Mouse (Mus musculus): ENCODE measurements around the gene Bbip1.
"Not testable (repeated sequence)": the region's sequence is repeated elsewhere in the genome, so short reads cannot be mapped to it uniquely, and the experiment has no call there.

Gene Bbip1

DNA sequence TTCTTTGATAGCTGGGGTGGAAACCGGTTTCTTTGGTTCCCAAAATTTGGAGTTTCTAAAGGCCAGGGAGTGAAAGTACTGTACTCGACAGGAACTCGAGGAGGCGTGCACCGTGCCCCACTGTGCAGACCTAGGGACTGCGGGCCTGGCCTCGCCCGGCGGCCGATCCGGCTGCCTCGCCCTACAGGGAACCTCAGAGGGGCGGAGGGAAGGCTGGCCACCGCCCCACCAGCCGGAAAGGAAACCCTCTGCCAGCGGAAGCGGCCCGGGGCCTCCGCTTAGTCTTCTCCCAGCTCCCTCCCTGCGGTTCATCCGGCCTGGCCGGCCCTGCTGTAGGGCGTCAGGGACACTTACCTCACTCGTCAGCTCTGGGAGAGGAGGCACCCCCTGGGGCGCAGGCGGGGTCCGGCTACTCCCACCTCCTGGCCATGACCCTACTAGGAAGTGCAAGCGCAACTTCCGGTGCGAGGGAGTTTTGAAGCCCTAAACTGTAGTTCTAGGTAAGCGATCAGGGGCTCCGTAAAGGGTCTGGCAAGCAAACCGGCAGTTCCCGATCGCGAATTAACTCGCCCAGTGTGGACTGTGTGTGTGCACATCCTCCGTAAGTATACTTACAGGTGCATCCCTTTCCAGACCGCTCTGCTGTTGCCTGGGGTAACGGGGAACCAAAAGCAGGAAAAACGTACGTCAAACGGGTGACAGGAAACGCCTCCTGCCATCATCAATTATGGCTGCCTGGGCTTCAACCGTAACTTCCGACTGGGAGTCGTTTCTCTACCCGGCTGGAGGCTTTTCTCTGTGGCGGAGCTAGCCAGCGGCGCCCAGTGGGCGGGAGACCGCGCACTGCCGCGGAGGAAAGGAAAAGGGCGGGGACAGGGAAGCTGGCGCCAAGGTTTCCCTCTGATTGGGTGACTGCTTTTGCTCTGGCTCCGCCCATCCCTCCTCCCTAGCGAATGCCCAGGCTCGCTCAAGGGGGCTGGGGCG lies at the start of gene Bbip1, which contains the start of gene Shoc2:
TSS of gene Bbip1 (minus strand) at position 826 of the 984 bp plus-strand sequence.
TSS of gene Shoc2 (plus strand) at position 505 of the 984 bp plus-strand sequence.
- DNase-seq (ENCODE audit: low spot score in 2 of 2), result peak; percentile 94 to 99

DNA sequence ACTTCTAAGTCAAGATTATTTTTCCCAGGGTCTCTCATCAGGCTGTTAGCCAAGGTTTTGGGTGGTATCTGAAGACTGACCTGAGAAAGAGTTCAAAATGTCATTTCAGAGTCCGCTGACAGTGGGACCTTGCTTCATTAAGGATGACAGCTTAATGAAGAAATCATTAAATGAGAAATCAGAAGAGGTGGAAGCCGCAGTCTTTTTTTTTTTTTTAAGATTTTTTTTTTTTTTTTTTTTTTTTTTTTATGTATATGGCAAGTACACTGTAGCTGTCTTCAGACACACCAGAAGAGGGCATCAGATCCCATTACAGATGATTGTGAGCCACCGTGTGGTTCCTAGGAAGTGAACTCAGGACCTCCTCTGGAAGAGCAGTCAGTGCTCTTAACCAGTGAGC lies 49.4 kb upstream of the Bbip1 start:
- DNase-seq (ENCODE audit: low spot score in 2 of 2), result no peak

DNA sequence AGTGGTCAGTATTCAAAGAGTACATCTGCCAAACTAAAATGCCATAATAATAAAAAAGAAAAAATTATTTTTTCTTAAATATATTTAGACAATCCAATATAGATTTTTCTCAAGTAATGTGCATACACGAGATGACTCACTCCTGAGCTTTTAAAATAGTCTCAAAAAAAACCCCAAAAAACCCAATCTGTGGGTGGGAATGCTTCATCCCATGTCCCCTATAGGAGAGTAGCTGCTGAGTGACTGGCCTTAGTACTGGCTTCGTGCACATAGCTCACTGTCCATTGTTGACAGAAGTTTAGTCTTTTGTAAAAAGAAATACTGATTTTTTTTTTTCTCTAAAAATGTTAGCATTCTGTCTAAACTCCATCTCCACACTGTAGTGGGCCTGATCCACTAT lies 46.1 kb upstream of the Bbip1 start:
- DNase-seq (ENCODE audit: low spot score in 2 of 2), result no peak

DNA sequence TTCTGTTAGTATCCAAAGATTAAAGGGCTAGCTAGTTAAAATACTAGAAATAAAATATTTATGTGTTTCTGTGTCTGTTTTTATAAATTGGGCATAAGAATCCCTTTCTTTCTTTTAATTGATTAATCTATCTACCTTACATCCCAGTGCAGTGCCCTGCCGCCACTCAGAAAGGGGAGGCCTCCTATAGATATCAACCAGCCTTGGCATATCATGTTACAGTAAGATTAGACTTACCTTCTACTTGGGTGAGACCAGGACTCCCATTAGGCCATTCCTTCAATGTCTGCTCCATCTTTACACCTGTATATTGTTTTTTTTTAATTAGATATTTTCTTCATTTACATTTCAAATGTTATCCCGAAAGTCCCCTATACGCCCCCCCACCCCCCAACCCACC lies 40.2 kb upstream of the Bbip1 start:
- no peak for DNase-seq (ENCODE audit: low spot score in 2 of 2)

DNA sequence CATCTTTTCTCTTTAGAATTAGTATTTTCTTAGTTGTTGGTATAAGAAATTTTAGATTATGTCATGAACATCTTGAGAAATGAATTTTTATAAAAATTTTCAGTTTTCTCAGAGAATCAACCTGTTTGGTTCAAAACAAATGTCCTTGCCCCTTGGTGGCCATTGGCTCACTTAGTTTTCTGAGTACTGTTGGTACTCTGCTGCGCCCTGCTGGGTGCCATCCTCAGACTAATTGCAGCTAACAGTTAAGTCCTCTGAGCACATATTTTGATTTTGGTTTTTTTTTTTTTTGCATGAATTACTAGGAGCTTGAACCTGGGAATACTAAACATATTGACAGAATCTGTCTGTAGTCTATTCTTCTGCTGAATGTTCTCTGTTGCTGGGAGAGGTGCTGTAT lies 38.9 kb upstream of the Bbip1 start:
- no peak for DNase-seq (ENCODE audit: low spot score in 2 of 2)

DNA sequence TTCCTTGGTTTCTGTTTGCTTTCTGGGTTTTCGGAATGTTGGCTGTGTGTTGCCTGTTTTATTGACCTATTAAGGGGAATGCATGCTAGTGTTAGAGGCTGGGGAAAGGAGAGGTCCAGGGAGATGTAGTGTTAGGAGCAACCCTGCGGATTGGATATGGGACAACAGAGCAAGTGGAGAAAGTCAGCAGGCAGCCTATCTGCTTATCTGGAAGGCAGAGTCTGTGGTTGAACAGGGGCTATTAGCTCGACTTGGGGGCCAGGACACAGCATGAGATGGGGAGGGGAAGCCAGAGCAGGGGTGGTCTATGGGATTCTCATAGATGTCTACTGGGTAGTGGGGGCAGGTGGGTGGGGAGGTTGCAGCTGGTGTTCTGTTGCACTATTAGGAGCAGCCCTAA lies 37.6 kb upstream of the Bbip1 start:
- no peak for DNase-seq (ENCODE audit: low spot score in 2 of 2)

DNA sequence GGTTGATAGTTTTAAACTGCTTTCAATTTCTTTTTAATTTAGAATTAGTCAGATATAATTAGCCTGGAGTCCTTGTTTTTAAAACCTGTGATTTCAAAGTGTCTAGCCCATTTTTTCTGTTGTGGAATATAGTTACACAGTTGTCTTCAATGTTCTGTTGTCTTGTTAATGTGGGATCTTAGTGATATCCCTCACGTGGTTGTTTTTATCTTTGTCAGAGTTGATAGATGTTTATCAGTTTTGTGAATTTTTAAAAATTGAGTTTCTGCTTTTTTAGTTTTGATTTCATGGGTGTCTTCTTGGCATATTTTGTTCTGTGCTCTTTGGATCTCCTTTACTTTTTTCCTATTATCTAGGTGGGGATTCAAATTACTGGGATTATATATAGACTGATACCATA lies 29.2 kb upstream of the Bbip1 start:
- no peak for DNase-seq (ENCODE audit: low spot score in 2 of 2)

DNA sequence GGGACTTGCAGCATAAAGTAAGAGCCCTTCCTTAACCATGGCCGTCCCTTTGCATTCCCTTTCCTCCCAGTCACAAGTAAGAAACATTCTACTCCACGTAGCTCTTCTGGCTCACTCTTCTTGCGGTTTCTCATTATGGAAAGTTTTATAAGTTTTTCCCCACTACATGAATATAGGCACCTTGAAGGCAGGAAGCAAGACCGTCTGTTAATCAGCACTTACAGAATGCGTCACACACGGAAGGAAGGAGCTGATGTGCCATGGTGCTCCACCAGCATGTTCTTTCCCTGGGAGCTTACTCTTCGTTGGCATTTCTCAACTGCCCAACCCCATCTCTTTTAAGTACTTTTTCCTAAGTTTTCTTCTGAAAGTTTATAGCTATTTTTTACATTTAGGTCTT lies 27.5 kb upstream of the Bbip1 start:
- no peak for DNase-seq (ENCODE audit: low spot score in 2 of 2)

DNA sequence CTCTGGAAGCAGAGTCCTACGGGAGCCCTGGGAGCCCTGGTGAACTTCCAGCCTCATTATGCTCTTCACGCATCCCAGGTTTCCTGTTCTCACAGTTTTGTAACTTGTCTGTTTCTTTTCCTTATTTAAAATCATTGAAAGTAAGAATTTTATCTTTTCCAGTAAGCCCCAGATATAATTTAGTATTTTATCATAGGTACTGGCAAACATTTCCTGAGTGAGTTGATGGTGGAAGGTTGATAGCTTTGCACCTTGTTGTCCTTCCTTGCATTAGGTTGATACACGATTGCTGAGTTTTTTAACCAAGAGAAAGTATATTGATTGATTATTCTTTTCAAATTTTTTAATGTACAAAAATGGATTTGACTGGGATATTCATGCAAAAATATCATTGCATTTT lies 24.8 kb upstream of the Bbip1 start:
- no peak for DNase-seq (ENCODE audit: low spot score in 2 of 2)

DNA sequence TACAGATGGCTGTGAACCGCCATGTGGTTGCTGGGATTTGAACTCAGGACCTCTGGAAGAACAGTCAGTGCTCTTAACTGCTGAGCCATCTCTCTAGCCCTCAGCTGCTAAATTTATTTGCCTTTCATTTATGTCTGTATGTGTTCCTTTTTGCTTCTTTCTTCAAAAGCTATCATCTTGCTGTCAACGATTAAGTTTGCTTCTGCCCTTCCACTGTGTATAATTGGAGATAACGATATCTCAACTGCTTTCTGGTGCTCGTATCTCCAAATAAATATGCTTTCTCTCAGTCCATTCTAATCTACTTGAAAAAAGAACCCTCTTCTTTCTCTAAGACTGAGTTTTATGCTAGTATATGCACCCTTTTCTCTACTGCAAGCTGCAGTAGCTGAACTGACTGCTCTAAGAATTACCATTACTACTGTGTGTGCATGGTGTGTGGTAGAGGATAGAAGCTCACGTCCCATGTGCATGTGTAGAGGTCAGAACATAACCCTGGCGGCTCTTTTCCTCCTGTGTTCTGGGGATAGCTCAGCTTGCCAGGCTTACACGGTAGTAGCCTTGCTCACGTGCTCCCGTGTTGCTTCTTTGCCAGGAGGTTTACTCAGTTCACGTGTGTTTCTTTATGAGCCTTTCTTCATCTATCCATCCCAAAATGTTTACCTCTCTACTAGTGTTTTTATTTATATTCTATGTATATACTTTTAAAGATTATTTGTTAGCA lies 20.6 kb upstream of the Bbip1 start:
- no peak for DNase-seq (ENCODE audit: low spot score in 2 of 2)

DNA sequence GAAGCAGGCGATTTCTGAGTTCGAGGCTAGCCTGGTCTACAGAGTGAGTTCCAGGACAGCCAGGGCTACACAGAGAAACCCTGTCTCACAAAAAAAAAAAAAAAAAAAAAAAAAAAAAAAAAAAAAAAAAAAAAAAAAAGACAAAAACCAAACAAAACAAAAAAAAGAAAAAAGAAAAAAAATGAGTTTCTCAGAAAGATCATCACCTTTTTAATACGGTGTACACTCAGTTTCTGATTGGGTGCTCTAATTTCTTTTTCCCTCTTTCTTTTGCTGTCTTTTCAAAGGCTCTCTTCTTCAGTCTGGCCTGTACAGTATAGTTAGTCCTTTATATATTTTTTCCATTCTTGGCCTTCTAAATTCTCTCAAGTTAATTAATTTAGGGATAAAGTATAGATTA lies 19.9 kb upstream of the Bbip1 start:
- DNase-seq (ENCODE audit: low spot score in 2 of 2), result not testable (repeated sequence)

DNA sequence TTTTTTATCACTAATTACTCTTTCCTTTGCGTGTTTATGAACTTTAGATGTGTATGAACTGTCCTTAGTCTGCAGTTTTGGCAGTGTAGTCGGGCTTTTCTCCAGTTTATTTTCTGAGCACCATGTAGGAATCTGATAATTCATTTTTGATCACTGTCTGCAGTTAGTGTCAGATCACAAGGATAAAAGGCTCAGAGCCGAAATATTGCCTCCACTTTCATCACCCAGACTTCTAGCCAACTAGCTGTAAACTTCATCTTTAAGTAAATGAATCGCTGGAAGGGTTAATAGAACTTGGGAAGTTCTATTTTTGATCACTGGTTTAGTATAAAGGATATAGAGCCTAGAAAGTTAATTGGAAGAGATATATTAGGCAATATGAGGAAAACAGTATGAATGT lies 18.1 kb upstream of the Bbip1 start:
- no peak for DNase-seq (ENCODE audit: low spot score in 2 of 2)

DNA sequence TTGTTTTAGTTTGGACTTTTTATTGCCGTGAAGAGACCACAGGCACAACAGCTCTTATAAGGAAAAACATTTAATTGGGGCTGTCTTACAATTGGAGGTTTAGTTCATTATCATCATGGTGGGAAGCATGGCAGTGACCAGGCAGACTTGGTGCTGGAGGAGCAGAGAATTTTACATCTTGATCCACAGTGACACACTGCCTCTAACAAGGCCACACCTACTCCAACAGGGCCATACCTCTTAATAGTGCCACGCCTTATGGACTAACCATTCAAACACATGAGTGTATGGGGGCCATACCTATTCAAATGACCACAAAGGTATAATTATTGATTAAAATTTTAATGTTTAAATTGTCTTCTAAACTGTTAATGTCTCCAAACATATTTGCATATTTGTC lies 13.1 kb upstream of the Bbip1 start:
- DNase-seq (ENCODE audit: low spot score in 2 of 2), result no peak

DNA sequence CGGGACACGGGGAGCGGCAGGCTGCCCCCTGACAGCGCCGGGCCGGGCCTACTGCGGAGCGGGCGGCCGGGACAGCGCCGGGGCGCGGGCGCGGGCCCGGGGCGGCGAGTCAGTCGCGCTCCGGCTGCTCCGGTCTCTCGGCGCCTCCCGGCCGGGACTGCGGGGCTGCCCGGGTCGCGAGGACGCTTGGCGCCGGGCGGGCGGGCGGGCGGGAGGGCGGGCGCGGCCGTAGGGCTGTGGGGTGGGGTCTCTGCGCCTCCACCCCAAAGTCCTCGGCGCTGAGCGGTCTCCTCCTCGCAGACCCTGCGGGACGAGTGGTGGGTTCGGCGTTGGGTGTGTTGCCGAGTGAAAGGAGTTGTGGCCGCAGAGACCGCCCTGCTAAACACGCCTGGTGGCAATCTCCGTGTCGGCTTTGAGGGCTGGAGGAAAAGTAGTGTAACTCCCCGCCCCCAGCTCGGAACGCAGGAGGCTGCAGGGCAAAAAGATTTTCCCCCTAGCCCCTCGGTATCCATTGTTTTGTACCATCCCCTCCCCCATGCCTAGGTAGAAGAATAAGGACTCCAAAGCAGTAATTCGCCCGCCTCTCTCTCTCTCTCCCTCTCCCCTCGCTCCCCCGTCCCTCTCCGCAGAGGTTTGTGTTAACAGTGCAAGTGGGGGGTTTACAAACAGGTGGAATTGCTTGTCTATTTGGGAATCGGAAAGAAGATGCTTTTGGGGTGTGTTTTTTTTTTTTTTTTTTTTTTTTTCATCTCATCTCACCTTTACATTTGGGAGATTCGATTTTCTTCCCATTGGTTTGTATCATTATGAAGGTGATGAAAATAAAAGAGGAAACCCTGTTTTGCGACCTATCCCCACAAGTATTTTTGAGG lies 980 bp upstream of the Bbip1 start:
- peak; percentile 20 to 48 for DNase-seq (ENCODE audit: low spot score in 2 of 2)

DNA sequence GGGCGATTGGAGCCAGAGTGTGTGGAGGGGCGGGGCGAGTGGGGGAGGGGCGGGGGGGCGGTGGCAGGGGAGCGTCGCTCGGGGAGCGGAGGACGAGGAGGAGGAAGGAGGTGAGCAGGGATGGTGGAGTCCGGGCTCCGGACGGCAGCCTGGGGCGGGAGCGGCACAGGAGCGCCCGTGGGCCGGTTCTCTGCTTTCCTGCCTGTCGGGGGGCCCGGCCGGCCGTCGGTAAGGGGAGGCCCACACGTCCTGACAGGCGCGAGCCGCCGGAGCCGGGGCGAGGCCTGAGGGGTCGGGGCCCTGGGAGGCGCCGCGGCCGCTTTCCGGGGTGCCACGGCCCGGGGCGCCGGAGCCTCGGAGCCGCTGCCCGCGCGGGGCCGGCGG lies 351 bp upstream of the Bbip1 start:
- DNase-seq (ENCODE audit: low spot score in 2 of 2), result peak in 1 of 2 experiments; percentile 65

DNA sequence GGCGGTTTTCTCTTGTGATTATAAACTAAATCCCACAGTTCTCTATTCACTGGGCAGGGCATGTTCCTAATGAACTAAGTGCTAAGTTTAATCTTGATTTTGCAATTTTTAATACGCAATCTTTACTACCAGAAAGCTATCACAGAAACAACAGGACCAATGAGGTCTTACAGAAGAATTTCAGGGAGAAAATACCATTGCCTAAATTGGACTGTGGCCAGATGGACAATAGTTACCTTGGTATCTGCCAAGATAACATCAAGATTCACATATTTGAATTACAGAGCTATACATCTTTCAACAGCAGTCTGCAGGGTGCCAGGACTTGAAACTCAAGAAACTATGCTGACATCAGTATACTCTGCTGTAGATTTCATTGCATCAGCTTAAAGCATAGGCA lies 2.1 kb downstream of the Bbip1 start:
- DNase-seq (ENCODE audit: low spot score in 2 of 2), result no peak

DNA sequence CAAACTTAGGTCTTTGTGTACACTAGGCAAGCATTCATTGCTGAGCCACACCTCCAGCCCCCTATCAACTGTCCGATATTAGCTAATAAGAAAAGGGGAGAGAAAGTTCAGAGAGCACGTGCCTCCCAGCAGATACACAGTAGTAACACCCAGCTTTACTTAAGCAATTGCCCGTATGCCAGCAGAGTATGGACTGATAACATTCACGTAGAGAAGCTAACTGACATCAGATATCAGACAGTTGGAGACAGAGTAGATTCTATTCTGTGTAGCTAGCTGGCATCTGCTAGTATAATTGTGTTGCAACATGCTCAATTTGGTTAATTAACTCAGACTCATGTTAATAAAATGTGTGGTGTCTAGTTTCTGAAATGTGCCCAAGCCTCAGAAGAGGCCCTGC lies 3.3 kb downstream of the Bbip1 start:
- no peak for DNase-seq (ENCODE audit: low spot score in 2 of 2)

DNA sequence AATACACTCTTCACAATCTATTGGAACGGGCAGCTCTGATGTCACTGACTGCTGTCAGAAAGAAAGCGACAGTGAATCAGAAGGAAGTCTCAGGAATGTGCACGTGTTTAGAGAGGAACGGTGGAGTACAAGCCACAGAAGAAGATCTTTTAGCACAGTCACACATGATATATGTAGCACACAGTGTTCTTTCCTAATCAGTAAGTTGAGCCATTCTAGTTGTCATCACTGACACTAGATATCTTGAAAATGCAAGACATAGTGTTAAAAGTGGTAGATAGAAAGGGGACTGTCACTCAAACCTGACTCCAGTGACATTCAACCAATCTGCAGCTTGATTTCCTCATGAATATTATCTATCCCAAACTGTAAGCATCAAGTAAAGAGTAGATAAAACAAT lies 5.0 kb downstream of the Bbip1 start:
- no peak for DNase-seq (ENCODE audit: low spot score in 2 of 2)

DNA sequence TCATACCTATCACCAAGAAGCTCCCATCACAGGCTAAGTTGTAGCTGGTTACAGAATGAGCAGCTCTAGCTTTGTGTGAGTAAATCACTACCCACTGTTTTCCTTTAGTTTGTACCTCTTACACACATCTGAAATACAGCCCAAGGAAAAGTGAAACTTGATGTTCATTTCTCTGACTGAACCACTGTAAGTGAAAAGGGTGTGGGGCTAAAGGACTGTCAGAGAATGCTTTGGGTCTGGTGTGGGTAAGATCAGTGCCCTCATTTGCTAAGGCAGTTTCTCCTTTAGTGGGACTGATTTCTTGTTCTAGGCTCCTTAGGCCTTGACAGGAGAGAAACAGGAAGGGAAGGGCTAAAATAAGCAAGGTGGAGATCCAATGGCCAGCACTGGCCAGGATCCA lies 10.4 kb downstream of the Bbip1 start:
- no peak for DNase-seq (ENCODE audit: low spot score in 2 of 2)

DNA sequence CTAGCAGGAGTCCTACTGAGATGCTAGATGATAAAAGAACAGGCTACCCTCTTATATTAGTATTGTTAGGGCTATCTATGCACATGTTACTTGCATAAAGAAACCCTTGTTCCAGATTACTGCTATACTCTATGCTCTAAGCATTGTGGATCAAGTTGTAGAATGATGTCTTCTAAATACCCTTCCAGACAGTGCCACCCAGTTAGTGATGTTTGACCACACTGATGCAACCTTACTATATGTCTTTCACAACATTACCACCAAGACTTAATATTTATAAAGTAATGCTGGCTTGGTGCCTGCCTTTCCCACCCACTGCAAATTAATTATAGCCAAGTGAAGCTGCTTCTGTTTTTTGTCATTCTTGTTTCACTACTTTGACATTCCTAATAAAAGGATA lies 11.4 kb downstream of the Bbip1 start:
- no peak for DNase-seq (ENCODE audit: low spot score in 2 of 2)

DNA sequence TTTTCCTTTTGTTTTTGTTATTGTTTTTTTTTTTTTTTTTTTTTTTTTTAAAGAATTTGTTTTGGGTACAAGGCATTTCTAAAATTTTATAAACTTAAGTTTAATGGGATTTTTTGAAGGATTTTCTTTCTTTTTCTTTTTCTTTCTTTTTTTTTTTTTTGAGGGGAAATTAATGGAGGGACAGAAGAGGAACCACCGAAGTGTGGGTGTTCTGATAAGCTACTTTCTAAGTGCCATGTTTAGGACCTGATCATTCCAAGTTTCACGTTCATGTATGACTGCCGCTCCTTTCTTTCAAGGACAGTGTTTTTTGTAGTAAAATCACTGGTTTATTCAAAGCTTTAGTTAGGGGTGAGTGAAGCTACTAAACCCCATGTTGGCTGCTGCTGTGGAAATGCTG lies 15.2 kb downstream of the Bbip1 start:
- DNase-seq (ENCODE audit: low spot score in 2 of 2), result no peak

DNA sequence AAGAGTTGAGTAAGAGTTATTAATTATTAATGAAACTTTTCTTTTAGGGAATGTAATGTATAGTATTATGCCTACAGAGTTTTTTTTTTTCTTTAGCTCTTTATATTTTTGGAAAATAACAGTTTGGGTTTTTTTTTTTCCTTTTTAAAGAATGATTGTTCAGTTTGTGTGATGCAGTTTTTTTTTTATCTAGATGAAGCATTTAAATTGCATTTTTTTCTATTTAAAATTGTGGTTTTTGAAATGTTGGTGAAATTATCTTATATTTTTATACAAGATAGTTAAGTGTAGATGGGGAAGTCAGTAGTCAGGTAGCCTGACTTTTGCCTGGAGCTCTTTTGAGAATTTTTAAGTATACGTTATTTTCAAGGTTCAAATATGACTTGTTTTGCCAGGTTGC lies 17.7 kb downstream of the Bbip1 start:
- no peak for DNase-seq (ENCODE audit: low spot score in 2 of 2)

Data from urinary bladder, adult 18-20 months (tissue).